Mouse (Mus musculus): ENCODE results near the gene Ntf5. TPM values are rescaled to one million over a fixed set of nuclear protein-coding genes. Genes with fewer than 3 reads are reported as not detected.

Ntf5 gene
- polyA plus RNA-seq, 1 experiment, result 0.16 TPM

DNA sequence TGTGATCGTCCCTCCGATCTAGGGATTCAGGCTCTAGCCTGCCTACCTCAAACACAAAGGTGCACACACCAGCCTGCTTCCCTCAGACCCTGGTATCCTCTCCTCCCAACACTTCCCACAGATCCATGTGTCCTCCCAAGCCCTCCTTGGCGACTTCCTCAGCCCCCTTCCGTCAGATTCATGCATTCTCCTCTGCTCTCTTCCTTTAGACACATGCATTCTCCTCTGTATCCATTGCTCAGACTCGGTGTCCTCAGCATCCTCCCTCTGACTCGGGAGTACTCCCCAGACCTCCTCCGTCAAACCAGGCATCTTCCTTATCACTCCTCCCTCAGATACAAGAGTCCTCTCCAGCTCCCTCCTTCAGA lies 20.3 kb downstream of the Ntf5 start:
- WGBS, result 1% methylated on average over 7 of the region's 7 CpGs
- no peak for DNase-seq (ENCODE audit: low read depth, low spot score)

DNA sequence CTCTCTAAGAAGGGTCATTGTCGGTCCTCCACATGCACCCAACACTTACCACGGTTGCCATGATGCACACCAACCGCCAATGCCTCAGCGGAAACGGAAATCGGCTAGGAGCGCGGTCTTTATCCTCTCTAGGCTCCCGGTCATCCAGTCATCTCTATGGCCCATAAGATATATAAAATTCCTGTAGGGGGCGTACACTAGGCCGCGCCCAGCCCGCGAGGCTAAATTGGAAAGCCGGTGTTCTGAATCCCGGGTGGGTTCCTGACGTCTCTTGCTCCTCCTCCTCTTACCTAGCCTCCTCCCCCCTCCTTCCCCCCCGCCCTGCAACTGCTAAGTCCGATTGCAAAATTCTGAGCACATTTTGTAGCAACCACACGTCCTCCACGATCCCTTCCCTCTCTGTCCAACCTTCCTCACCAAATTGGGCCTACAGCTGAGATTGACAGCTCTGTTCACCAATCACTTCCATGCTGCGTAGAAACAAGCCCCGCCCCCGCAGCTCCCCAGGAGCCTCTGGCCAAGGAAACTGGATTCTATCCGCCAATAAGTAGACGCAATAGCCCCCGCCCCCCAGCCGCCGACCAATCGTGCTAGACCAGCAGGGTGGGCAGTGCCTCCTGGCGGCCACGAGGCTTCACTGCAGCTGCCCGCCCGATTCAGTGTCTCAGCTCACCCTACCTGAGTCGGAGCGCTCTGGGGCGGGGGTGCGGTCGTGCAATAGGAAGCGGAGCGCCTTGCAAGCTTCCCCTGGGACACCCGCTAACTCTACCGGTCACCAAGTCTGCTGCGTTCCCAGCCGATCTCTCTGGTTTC lies 20.9 kb downstream of the Ntf5 start, which contains the start of gene Gys1:
Gene Gys1, plus strand, starts transcription at position 642 of the 813 bp plus-strand sequence.
- peak; percentile 98 for DNase-seq (ENCODE audit: low read depth, low spot score)
- under 1% methylated on average over 45 of the region's 45 CpGs for WGBS

DNA sequence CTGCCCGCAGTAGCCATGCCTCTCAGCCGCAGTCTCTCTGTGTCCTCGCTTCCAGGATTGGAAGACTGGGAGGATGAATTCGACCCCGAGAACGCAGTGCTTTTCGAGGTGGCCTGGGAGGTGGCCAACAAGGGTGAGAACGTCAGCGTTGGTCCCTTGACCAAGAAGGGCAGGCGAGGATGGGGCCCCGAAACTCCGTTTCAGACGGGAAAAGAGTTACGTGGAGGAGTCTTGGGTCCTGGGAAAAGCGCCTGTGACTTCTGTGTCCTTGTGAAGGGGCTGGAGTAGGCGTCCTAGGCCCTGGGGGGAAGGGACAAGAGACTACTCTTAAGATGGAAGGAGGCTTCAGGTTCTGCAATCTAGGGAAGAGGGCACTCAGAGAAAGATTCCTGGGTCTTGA lies 21.5 kb downstream of the Ntf5 start:
- WGBS, result 2% methylated on average over 16 of the region's 16 CpGs
- no peak for DNase-seq (ENCODE audit: low read depth, low spot score)

DNA sequence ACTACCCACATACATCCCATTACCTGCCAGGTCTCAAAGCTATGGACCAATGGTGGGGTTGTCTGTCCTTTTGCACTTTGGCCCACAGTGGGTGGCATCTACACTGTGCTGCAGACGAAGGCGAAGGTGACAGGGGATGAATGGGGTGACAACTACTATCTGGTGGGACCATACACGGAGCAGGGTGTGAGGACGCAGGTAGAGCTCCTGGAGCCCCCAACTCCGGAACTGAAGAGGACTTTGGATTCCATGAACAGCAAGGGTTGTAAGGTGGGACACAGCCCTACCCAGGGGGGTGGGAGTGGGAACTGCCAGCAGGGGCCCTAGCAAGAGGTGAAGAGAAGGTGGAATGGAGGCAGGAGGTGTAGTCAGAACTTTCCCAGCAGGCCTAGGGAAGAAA lies 22.9 kb downstream of the Ntf5 start:
- no peak for DNase-seq (ENCODE audit: low read depth, low spot score)
- WGBS, result 90% methylated on average over 5 of the region's 5 CpGs

DNA sequence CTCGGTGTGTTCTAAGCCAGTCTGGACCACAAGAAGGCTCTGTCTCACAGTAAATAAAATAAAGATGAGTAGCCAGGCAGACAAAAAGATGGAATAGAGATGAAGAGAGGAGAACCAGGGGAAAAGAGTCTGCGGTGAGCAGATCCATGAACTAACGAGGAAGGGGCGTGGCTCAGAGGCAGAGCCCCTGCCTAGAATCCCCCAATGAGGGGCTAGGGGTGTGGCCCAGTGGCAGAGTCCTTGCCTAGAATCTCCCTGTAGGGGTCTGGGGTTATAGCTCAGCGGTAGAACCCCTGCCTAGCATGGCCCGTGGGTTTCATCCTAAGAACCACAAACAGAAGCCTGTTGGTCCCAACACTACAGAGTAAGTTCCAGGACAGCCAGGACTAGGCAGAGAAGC lies 23.6 kb downstream of the Ntf5 start:
- 80% methylated on average over 6 of the region's 6 CpGs for WGBS

DNA sequence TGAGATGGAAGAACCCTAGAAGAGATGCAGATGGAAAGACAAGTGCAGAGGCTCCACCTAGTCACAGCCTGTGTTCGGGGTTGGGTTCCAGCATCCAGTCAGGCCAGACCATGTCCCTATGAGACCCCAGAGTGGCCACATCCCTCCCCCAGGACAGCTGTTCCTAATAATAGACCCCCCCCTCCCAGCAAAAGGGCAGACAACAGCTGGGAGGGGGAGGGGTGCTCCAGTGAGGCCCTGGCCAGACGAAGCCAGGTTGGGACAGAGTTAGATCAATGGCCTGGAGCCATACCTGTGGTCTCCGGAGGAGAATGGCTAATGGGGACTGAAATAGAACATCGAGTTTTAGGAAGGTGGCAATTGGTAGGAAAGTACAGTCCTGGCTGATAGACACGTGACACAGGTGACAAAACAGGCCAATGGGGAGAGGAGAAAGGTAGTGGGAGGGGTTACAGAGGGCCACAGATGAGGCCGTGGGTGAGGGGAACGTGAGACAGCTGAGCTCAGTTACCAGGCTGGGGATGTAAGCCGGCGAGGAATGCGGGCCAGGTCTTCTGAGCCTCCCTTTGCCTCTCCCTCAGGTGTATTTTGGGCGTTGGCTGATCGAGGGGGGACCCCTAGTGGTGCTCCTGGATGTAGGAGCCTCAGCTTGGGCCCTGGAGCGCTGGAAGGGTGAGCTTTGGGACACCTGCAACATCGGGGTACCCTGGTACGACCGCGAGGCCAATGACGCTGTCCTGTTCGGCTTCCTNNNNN lies 24.2 kb downstream of the Ntf5 start, which contains the start of gene Ruvbl2:
Gene Ruvbl2, minus strand, starts transcription at position 576 of the 756 bp plus-strand sequence.
- DNase-seq (ENCODE audit: low read depth, low spot score), result no peak
- 33% methylated on average over 19 of the region's 19 CpGs for WGBS

More for the DNA sequence above, 23.6 kb downstream of the Ntf5 start:
- DNase-seq (ENCODE audit: low read depth, low spot score), result no peak

DNA sequence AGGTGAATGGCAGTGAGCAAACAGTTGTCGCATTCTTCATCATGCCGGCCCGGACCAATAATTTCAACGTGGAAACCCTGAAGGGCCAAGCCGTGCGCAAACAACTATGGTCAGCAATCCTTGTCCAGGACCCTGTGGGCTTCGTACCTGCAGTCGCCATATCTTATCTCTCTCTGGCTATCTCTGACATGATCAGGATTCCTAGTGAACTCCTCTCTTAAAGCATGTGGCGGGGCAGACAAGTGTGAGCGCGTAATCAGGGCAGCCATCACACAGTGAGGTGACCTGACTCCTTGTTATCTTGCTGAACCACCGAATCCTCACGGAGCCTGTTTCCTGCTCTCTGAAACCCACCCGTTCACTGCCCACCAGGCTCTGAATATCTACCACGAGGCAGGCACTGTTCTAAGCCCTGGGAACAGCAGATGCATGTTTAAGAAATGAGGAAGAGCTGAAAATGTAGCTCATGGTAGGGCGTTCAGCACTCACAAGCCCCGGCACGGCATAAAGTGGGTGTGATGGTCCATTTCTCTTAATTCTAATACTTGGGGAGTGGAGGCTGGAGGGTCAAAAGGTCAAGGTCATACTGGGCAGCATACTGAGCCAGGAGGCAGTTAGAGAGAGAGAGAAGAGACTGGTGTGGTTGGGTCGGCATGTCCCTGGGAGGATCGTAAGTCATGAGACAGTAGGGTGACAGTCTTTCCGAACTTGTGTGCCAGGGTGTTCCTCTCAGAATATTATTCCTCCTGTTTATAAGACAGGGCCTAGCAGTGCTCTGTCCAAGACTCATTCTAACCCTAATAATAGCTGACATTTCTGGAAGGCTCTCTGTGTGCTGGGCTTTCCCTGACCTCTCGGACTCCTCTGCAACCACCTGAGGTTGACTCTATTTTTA lies 30.3 kb downstream of the Ntf5 start:
- no peak for DNase-seq (ENCODE audit: low read depth, low spot score)
- 82% methylated on average over 22 of the region's 22 CpGs for WGBS

DNA sequence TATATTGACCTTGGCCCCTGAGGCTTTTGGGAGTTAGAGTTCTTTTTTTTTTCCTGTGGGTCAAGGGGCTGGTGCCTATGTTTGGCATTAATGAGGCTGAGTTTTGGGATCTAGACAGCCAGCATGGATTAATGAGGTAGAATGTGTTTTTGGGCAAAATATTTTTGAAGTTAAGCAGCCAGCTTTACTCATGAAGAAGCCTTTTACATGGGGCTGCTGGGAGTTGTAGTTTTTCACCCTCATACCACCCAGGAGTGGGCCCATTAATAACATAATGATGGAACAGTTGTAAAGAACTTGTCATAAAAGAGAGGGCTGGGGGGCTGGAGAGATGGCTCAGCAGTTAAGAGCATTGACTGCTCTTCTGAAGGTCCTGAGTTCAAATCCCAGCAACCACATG lies 33.1 kb downstream of the Ntf5 start:
- no peak for DNase-seq (ENCODE audit: low read depth, low spot score)

DNA sequence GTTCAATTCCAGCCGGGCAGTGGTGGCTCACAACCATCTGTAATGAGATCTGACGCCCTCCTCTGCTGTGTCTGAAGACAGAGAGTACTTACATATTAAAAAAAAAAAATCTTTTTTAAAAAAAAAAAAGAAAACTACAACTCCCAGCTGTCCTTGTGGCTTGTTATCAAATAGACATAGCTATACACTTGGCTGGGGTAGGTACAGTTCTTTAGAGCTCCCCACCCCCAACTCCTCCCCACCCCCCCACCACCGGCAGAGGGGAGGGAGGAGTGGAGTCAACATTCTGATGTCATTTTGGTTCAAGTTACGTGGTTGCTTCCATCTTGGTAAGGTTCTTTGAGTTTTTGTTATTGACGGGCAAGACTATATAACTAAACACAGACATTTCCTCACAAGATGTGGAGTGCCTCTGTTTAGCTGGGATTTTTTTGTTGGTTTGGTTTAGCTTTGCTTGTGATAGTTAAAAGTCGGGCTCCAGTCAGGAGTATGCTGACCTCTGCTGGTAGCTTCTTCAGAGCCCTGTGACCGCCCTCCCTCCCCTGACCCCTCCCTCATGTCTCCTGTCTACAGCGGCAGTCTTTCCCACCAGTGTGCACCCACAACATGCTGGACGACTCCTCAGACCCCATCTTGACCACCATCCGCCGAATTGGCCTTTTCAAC lies 34.0 kb downstream of the Ntf5 start:
- 51% methylated on average over 11 of the region's 11 CpGs for WGBS
- DNase-seq (ENCODE audit: low read depth, low spot score), result no peak

DNA sequence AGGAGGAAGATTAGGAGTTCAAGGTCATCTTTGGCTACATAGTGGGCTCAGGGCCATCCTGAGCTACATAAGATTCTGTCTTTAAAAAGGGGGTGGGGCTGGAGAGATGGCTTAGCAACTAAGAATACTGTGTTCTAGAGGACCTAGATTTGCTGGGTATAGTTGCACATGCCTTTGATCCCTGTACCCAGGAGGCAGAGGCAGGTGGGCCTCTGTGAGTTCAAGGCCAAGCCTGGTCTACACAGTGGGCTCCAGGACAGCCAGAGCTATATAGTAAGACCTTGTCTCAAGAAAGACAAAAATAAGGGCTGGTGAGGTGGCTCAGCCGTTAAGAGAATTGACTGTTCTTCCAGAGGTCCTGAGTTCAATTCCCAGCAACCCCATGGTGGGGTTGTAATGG lies 36.5 kb downstream of the Ntf5 start:
- 83% methylated on average over 1 of the region's 1 CpGs for WGBS
- DNase-seq (ENCODE audit: low read depth, low spot score), result no peak

DNA sequence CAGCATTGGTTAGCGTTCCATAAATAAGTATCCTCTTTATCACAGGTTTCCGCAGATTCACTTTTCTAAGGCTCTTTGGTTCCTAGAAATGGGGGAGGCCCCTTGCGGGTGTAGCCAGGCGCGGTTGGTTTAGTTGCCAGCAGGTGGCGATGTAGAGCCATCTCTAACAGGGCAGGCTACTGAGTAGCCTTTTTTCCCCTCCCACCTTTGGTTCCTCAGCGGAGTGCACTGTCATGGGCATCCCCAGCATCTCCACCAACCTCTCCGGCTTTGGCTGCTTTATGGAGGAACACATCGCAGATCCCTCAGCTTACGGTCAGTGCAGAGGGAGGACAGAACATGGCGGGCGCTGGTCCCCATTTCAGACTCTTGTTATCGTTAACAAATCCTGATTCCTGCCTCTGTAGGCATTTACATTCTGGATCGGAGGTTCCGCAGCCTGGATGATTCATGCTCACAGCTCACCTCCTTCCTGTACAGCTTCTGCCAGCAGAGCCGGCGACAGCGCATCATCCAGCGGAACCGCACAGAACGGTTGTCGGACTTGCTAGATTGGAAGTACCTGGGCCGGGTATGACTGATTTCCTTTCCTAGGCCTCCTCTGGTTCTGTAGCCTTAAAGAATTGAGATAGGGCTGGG lies 38.0 kb downstream of the Ntf5 start:
- DNase-seq (ENCODE audit: low read depth, low spot score), result no peak
- 59% methylated on average over 23 of the region's 23 CpGs for WGBS

GRCm38 (mm10) chr7:45454971-45455370 lies 41.5 kb downstream of the Ntf5 start:
- no peak for DNase-seq (ENCODE audit: low read depth, low spot score)
- 91% methylated on average over 15 of the region's 15 CpGs for WGBS

DNA sequence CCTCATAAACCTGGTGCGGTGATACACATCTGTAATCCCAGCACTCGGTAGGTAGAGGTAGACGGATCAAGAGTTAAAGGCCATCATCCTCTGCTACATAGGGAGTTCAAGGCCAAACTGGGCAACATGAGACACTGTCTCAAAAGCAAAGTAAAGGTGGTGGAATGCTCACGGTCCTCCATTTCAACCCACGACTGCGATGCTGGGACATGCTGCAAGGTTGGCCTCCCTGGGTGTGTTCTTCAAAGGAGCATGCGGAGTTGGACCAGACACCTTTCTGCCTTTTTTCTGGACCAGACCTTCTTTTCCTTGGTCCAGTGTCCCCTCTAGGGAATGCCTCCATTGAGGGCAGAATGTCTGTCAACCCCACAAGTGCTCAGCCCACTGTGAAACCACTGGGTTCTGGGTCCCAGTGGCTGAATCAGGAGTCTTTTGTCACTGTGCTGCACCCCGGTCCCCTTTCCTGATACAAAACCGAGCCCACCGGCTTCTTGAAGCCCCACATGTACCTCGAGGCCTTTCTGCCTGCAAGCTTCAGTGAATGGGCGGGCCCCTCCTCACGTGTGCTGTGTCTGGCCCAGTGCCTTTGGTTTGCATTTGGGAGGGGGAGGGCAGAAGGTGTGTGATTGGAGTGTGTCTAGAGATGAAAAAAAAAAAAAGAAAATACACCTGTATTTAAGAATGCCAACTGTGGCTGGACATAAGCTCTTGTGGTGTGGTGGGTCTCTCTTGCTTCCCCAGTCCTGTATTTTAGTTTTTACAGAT lies 42.6 kb downstream of the Ntf5 start:
- no peak for DNase-seq (ENCODE audit: low read depth, low spot score)
- WGBS, result 76% methylated on average over 13 of the region's 13 CpGs

DNA sequence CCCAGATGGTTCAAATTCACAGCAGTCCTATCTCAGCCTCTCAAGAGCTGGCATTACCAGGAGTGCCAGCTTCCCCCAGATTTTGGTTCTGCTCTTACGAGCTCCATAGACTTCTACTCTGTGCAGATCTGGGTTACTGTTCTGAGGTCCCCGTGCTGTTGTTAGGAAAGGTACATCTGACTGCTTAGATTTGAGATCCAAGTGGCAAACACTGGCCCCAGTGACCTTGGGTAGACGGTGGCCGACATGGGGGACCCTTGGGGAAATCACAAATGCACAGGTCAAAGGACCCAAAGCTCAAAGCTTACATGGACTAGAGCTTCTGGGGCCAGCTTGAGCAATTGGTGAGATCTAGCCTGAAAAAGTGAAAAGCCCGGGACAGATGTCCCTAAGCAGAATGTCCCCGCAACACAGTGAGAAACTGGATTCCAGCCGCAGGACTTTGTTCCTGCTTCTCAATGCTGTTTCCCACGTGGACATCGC lies 43.3 kb downstream of the Ntf5 start:
- no peak for DNase-seq (ENCODE audit: low read depth, low spot score)
- 33% methylated on average over 9 of the region's 9 CpGs for WGBS

GRCm38 (mm10) chr7:45457204-45458060 lies 43.9 kb downstream of the Ntf5 start:
- WGBS, result 24% methylated on average over 10 of the region's 10 CpGs
- no peak for DNase-seq (ENCODE audit: low read depth, low spot score)

DNA sequence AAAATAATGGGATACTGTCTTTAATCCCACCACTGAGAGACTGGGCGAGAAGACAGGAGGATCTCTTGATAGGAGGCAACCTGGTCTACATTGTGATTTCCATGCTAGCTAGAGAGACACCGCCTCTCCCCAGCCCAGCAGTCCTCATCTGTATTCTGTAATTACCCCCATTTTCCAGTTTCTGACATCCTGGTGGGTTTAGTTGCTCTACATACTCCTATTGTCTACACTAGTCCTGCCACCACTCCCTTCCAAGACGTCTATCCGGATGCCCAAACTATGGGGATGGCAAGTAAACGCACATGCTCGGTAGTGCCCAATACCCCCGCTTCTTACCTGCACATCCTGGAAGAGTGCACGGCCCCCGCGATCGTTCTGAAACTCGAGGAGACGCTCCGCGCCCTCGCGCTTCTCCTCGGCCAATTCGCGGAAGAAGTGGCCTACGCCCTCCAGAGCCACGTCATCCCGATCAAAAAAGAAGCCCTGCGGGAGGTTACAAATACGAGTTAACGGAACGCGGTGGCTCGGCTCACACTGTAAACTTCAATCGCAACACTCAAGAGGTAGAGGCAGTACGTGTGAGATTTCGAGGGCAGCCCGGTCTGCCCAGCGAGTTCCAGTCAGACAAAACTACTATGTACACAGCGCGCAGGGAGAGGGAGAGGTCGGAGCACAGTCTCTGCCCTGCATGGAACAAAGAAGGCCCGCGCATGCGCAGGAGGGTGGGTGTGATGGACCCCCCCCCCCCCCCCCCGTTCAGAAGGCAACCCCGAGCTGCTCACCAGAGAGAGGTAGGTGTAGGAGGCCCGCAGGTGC lies 45.5 kb downstream of the Ntf5 start:
- DNase-seq (ENCODE audit: low read depth, low spot score), result no peak
- WGBS, result under 1% methylated on average over 43 of the region's 43 CpGs

Measured in large intestine, adult 2 months (tissue).